In the genomic region with DNA sequence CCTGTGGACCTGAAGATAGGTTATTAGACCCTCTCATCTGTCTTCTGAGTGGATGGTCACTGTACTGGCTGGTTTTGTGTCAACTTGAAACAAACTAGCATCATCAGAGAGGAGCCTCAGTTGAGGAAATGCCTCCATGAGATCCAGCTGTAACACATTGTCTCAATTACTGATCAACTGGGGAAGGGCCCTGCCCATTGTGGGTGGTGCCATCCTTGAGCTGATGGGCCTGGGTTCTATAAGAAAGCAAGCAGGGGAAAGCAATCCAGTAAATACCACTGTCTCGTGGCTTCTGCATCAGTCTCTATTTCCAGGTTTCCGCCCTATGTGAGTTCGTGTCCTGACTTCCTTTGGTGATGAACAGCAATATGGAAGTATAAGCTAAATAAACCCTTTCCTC, we compare ENCODE assay signal across 22 mouse cellular contexts. TPM values are rescaled to one million over a fixed set of nuclear protein-coding genes. Genes with fewer than 3 reads are reported as not detected.
DNase-seq lines count a peak whose midpoint lies in the region; ATAC-seq and TF ChIP-seq lines count a peak whose summit lies in the region.
"Had no signal": no experiment of that assay in that cellular context is flagged by ENCODE, and none has a peak within 500 bp of the region (broad histone marks: within the 10 kb centered on the region; RNA-seq: fewer than 3 reads in every experiment).

No protein-coding gene starts in this region.

- H3K36me3 ChIP-seq in heart, adult 2 months (ENCODE audit: control insufficient read depth, insufficient read depth, low read length) = no peaks in the 10 kb centered on the region
- H3K36me3 ChIP-seq in heart, embryonic 10.5 days = no peaks in the 10 kb centered on the region
- H3K36me3 ChIP-seq in heart, embryonic 12.5 days = no peaks in the 10 kb centered on the region
- H3K36me3 ChIP-seq in liver, embryonic 11.5 days (ENCODE audit: control insufficient read depth, insufficient read depth, low read length) = no peaks in the 10 kb centered on the region
- no peaks in the 10 kb centered on the region for H3K36me3 ChIP-seq in liver, postnatal 0 days (replicated peaks; ENCODE audit: insufficient read depth, low read length)
- H3K36me3 ChIP-seq in midbrain, embryonic 11.5 days (ENCODE audit: control insufficient read depth, insufficient read depth, low read length) = no peaks in the 10 kb centered on the region
- no peaks in the 10 kb centered on the region for H3K36me3 ChIP-seq in midbrain, embryonic 10.5 days
- H3K36me3 ChIP-seq: G1E had no signal

- no peak for TF ChIP-seq EP300 in heart, adult 2 months (IDR thresholded peaks at IDR 0.05; ENCODE audit: insufficient read depth, low read depth, low read length)
- no peak for TF ChIP-seq EP300 in liver, postnatal 0 days (IDR thresholded peaks at IDR 0.05; ENCODE audit: low read depth)

- H3K4me1 ChIP-seq in heart, adult 2 months (ENCODE audit: control insufficient read depth, insufficient read depth, low read length) = no peaks in the 10 kb centered on the region
- H3K4me1 ChIP-seq in heart, embryonic 10.5 days = peaks cover 4% of the 10 kb centered on the region; the same call in 1 of the 2 replicates
- peaks cover 3% of the 10 kb centered on the region; the same call in 1 of the 2 replicates for H3K4me1 ChIP-seq in heart, embryonic 12.5 days (replicated peaks)
- H3K4me1 ChIP-seq in liver, embryonic 11.5 days (replicated peaks; ENCODE audit: control insufficient read depth, insufficient read depth, low read length) = no peaks in the 10 kb centered on the region; the same call in 1 of the 2 replicates
- no peaks in the 10 kb centered on the region for H3K4me1 ChIP-seq in liver, postnatal 0 days (ENCODE audit: insufficient read depth)
- no peaks in the 10 kb centered on the region for H3K4me1 ChIP-seq in midbrain, embryonic 11.5 days (ENCODE audit: control insufficient read depth, insufficient read depth, low read length)
- no peaks in the 10 kb centered on the region for H3K4me1 ChIP-seq in midbrain, embryonic 10.5 days

- H3K9ac ChIP-seq in heart, adult 2 months (ENCODE audit: low read depth, low read length) = no peak overlapping the region
- H3K9ac ChIP-seq in heart, embryonic 12.5 days = no peak overlapping the region
- H3K9ac ChIP-seq in liver, embryonic 11.5 days (ENCODE audit: low read depth, low read length) = no peak overlapping the region
- no peak overlapping the region for H3K9ac ChIP-seq in liver, postnatal 0 days (replicated peaks)
- no peak overlapping the region for H3K9ac ChIP-seq in midbrain, embryonic 11.5 days (ENCODE audit: low read length)

- peak; percentile 71 for DNase-seq in heart, adult 11 months
- no peak for DNase-seq in heart, adult 2 months
- peak; percentile 63 for DNase-seq in heart, embryonic 10.5 days (ENCODE audit: low spot score)
- DNase-seq in liver, embryonic 11.5 days (ENCODE audit: low spot score) = peak; percentile 4
- DNase-seq in liver, postnatal 0 days = no peak
- peak; percentile 33 for DNase-seq in midbrain, embryonic 11.5 days (ENCODE audit: low spot score, missing footprints)
- no peak for DNase-seq in midbrain, embryonic 10.5 days (ENCODE audit: low spot score)
- DNase-seq: adrenal gland, adult 2 months; adrenal gland, adult 8-10 months; adrenal gland, postnatal 10 days; adrenal gland, postnatal 14 days; adrenal gland, postnatal 25 days; adrenal gland, postnatal 36 days; B cell, adult 2 months; cerebellum, adult 11 months; cerebellum, adult 11-12 months had no signal

- no peak overlapping the region for H3K27ac ChIP-seq in heart, adult 2 months
- H3K27ac ChIP-seq in heart, embryonic 10.5 days = no peak overlapping the region
- no peak overlapping the region for H3K27ac ChIP-seq in heart, embryonic 12.5 days (ENCODE audit: poor library complexity, severe bottlenecking)
- no peak overlapping the region for H3K27ac ChIP-seq in liver, embryonic 11.5 days (ENCODE audit: low read depth, low read length)
- no peak overlapping the region for H3K27ac ChIP-seq in liver, postnatal 0 days (ENCODE audit: low read depth)
- H3K27ac ChIP-seq in midbrain, embryonic 11.5 days (ENCODE audit: low read depth, low read length) = no peak overlapping the region
- no peak overlapping the region for H3K27ac ChIP-seq in midbrain, embryonic 10.5 days (replicated peaks)

- WGBS in heart, adult 2 months = 73% methylated on average over 3 of the region's 3 CpGs
- WGBS in heart, embryonic 10.5 days = 84% methylated on average over 3 of the region's 3 CpGs
- WGBS in heart, embryonic 12.5 days = 77% methylated on average over 3 of the region's 3 CpGs
- WGBS in liver, embryonic 11.5 days = 77% methylated on average over 3 of the region's 3 CpGs
- 81% methylated on average over 3 of the region's 3 CpGs for WGBS in liver, postnatal 0 days (ENCODE audit: insufficient replicate concordance)
- WGBS in midbrain, embryonic 11.5 days = 88% methylated on average over 3 of the region's 3 CpGs
- 82% methylated on average over 3 of the region's 3 CpGs for WGBS in midbrain, embryonic 10.5 days

- intact Hi-C loops in heart, adult 2 months (cut with DNase I) = no loop called here

- TF ChIP-seq CTCF in heart, adult 2 months (IDR thresholded peaks at IDR 0.05) = no peak
- TF ChIP-seq CTCF in liver, postnatal 0 days (IDR thresholded peaks at IDR 0.05; ENCODE audit: low read depth) = no peak

- H3K27me3 ChIP-seq in heart, adult 2 months (ENCODE audit: control insufficient read depth, insufficient read depth, low read length) = no peaks in the 10 kb centered on the region
- H3K27me3 ChIP-seq in heart, embryonic 10.5 days (ENCODE audit: insufficient read depth, poor library complexity, severe bottlenecking) = no peaks in the 10 kb centered on the region
- no peaks in the 10 kb centered on the region for H3K27me3 ChIP-seq in heart, embryonic 12.5 days (replicated peaks)
- H3K27me3 ChIP-seq in liver, embryonic 11.5 days (replicated peaks; ENCODE audit: control insufficient read depth, insufficient read depth, low read length) = no peaks in the 10 kb centered on the region
- H3K27me3 ChIP-seq in liver, postnatal 0 days (ENCODE audit: insufficient read depth, low read length) = no peaks in the 10 kb centered on the region
- H3K27me3 ChIP-seq in midbrain, embryonic 11.5 days (ENCODE audit: control insufficient read depth, insufficient read depth, low read length) = no peaks in the 10 kb centered on the region
- H3K27me3 ChIP-seq in midbrain, embryonic 10.5 days (ENCODE audit: low read depth, poor library complexity, severe bottlenecking) = no peaks in the 10 kb centered on the region
- H3K27me3 ChIP-seq: CH12.LX had no signal

- no peak overlapping the region for H3K4me2 ChIP-seq in heart, embryonic 12.5 days
- no peak overlapping the region for H3K4me2 ChIP-seq in liver, embryonic 11.5 days
- H3K4me2 ChIP-seq in liver, postnatal 0 days (ENCODE audit: low read depth, low read length) = no peak overlapping the region
- no peak overlapping the region for H3K4me2 ChIP-seq in midbrain, embryonic 11.5 days

- ATAC-seq in heart, embryonic 12.5 days (ENCODE audit: insufficient number of reproducible peaks, low FRiP score) = no peak
- ATAC-seq in liver, embryonic 11.5 days (replicated peaks; ENCODE audit: low FRiP score) = no peak
- no peak for ATAC-seq in liver, postnatal 0 days
- ATAC-seq in midbrain, embryonic 11.5 days (ENCODE audit: low FRiP score) = no peak
- ATAC-seq: activated CD4-positive, CD25-positive, alpha-beta regulatory T cell, adult 4 months; CD4-positive, CD25-positive, alpha-beta regulatory T cell, adult 4 months; Patski had no signal

- no peaks in the 10 kb centered on the region for H3K79me2 ChIP-seq in heart, adult 2 months (replicated peaks; ENCODE audit: control insufficient read depth, insufficient read depth, low read length)

- no peak overlapping the region for H3K4me3 ChIP-seq in heart, adult 2 months
- no peak overlapping the region for H3K4me3 ChIP-seq in heart, embryonic 10.5 days
- no peak overlapping the region for H3K4me3 ChIP-seq in heart, embryonic 12.5 days
- H3K4me3 ChIP-seq in liver, embryonic 11.5 days (ENCODE audit: low read depth, low read length) = no peak overlapping the region
- no peak overlapping the region for H3K4me3 ChIP-seq in liver, postnatal 0 days (ENCODE audit: low read depth, low read length)
- H3K4me3 ChIP-seq in midbrain, embryonic 11.5 days (ENCODE audit: low read depth, low read length) = no peak overlapping the region
- H3K4me3 ChIP-seq in midbrain, embryonic 10.5 days = no peak overlapping the region

- no peak for TF ChIP-seq POLR2A in heart, adult 2 months (IDR thresholded peaks at IDR 0.05; ENCODE audit: insufficient read depth, low read depth, low read length)

- H3K9me3 ChIP-seq in heart, embryonic 10.5 days = no peaks in the 10 kb centered on the region
- no peaks in the 10 kb centered on the region for H3K9me3 ChIP-seq in heart, embryonic 12.5 days (replicated peaks)
- no peaks in the 10 kb centered on the region; the same call in 1 of the 2 replicates for H3K9me3 ChIP-seq in liver, embryonic 11.5 days (ENCODE audit: control insufficient read depth, low read length)
- no peaks in the 10 kb centered on the region for H3K9me3 ChIP-seq in liver, postnatal 0 days (ENCODE audit: low read length)
- no peaks in the 10 kb centered on the region for H3K9me3 ChIP-seq in midbrain, embryonic 11.5 days (ENCODE audit: control insufficient read depth, low read length)
- H3K9me3 ChIP-seq in midbrain, embryonic 10.5 days (replicated peaks) = 0 out of 2 replicates have a peak, but pooled peaks cover 5% of the 10 kb centered on the region
- H3K9me3 ChIP-seq: G1E had no signal

RNA-seq across cellular contexts. Expression of a gene that starts 14.8 kb away (rescaled TPM):
- total RNA-seq in heart, adult 2 months (2021) = 10 to 100 TPM; 24.6 to 26.1 TPM
- 18.7 and 22.5 TPM in 2 replicates for polyA plus RNA-seq in heart, adult 2 months (2012; rRNA removed)
- polyA plus RNA-seq in heart, embryonic 10.5 days (2016; fragmentation: Nextera tagmentation; extraction: Ambion mirVana) = 25.0 and 28.3 TPM in 2 replicates
- 26.2 and 27.4 TPM in 2 replicates for polyA plus RNA-seq in heart, embryonic 12.5 days (2016; fragmentation: Nextera tagmentation; extraction: Ambion mirVana)
- polyA plus RNA-seq in liver, embryonic 11.5 days (2014; fragmentation: Nextera tagmentation; extraction: Ambion mirVana) = 45.9 and 47.5 TPM in 2 replicates
- polyA plus RNA-seq in liver, postnatal 0 days (2015; fragmentation: Nextera tagmentation; extraction: Ambion mirVana) = 20.8 and 23.5 TPM in 2 replicates
- polyA plus RNA-seq in midbrain, embryonic 11.5 days (2014; fragmentation: Nextera tagmentation; extraction: Ambion mirVana) = 33.3 and 34.0 TPM in 2 replicates
- polyA plus RNA-seq in midbrain, embryonic 10.5 days (2016; fragmentation: Nextera tagmentation; extraction: Ambion mirVana) = 26.8 and 28.2 TPM in 2 replicates

RNA-seq across cellular contexts. Expression of a gene that starts 36.1 kb away (rescaled TPM):
- total RNA-seq in heart, adult 2 months (2021) = 1 to 10 TPM; 1.9 to 3.0 TPM
- polyA plus RNA-seq in heart, adult 2 months (2012; rRNA removed) = 1.5 and 1.9 TPM in 2 replicates
- polyA plus RNA-seq in heart, embryonic 10.5 days (2016; fragmentation: Nextera tagmentation; extraction: Ambion mirVana) = 3.9 and 4.2 TPM in 2 replicates
- 3.5 and 3.6 TPM in 2 replicates for polyA plus RNA-seq in heart, embryonic 12.5 days (2016; fragmentation: Nextera tagmentation; extraction: Ambion mirVana)
- 13.4 and 14.7 TPM in 2 replicates for polyA plus RNA-seq in liver, embryonic 11.5 days (2014; fragmentation: Nextera tagmentation; extraction: Ambion mirVana)
- 12.3 and 13.7 TPM in 2 replicates for polyA plus RNA-seq in liver, postnatal 0 days (2015; fragmentation: Nextera tagmentation; extraction: Ambion mirVana)
- polyA plus RNA-seq in midbrain, embryonic 11.5 days (2014; fragmentation: Nextera tagmentation; extraction: Ambion mirVana) = 6.1 and 7.5 TPM in 2 replicates
- polyA plus RNA-seq in midbrain, embryonic 10.5 days (2016; fragmentation: Nextera tagmentation; extraction: Ambion mirVana) = 5.9 and 6.1 TPM in 2 replicates
- total RNA-seq: G1E had no signal
- polyA plus RNA-seq: G1E had no signal

Comparison
In these comparisons a context has a peak if more than half of its experiments do, and no peak if none do; other contexts are left out.
1. DNase-seq: peak in heart, adult 11 months (single experiment), heart, embryonic 10.5 days (single experiment), liver, embryonic 11.5 days (single experiment) and midbrain, embryonic 11.5 days (single experiment); none in heart, adult 2 months (0 of 2), liver, postnatal 0 days (single experiment) and midbrain, embryonic 10.5 days (single experiment).